Mouse (Mus musculus) T-helper 1 cell (primary cell): Measurements from ENCODE around the gene Adcy4.

Source experiments
- in situ Hi-C: fragments of 300-600 bp; cut with MboI, MseI; formaldehyde crosslinking; loops from one replicate; pipeline ENCODE4 v1.15.1; 2025; ENCODE audit warnings: high pct_unique_total_duplicates

Gene Adcy4

DNA sequence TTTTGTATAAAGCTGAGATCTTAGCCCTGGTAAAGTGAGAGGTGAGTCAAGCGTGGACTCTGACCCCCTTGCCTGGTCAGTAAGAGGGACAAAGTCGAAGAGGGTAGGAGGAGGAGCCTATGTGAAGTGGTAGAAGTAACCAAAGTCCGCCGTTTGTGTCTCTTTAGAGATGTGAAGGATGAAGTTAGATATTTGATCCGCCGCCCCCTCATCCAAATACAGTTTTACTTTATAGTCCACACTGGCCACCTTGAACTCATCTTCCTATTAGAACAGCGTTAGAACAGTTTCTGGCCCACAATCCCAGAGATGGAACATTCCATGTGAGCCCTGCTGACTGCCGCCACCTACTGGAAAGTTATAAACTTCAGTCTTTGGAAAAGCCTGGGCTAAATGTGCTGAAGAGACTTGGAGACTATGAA lies 25.5 kb downstream of the Adcy4 start, which contains the start of gene Cideb:
Gene Cideb (minus strand): TSS at position 96 of the 422 bp plus-strand sequence.
- in situ Hi-C loops, result no loop called here

DNA sequence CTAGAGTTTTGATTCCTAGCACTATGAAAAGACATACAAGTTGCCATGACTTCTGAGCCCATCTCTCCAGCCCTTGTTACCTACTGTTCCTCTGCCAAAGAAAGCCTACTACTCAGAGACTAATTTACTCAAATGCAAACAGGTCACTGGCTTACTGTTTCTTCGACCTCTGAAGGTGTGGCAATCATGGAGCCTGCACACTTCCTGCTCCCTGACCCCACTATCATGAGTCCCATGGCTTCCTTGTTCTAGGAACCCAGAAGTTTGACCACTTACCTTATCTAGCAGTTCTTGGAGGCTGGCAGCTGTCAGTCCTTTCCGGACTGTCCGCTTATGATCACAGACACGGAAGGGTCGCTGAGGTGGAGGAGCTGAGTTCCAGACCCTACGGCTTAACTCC lies 26.3 kb downstream of the Adcy4 start:
- in situ Hi-C loops, result no loop called here

DNA sequence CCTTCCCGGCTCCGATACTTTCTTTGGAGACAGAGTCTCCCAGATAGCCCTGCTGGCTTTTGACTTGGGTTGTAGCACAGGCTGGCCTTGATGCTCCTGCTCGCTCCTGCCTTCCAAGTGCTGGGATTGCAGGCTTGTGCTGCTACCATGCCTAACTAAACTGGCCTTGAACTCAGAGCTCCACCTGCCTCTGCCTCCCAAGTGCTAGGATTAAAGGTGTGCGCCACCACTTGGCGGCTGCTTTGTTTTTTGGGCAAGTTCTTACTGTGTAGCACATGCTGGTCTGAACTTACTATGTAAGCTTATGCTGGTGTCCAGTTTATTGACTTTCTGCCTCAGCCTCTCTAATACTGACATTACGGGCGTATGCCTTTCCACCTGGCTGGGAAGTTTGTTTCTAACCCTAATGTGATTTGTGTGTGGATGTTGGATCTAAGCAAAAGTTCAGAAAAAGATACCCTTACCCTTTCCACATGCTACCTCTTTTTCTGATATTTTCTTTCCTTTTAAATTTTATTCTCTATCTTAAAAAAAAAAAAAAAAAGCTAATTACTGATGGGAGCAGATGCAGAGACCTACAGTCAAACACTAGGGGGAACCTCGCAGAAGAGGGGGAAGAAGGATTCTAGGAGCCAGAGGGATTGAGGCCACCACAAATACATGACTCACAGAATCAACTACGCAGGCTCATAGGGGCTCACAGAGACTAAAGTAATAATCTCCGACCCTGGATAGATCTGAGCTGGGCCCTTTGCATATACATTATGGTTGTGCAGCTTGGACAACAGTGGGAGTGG lies 36.6 kb downstream of the Adcy4 start:
- in situ Hi-C loops, result no loop called here

- in situ Hi-C loops, result no loop called here
Observed at GRCm38 (mm10) chr14:55745861-55746237, 38.0 kb downstream of the Adcy4 start.

- in situ Hi-C loops, result no loop called here
Observed at GRCm38 (mm10) chr14:55745180-55745860, 38.6 kb downstream of the Adcy4 start, which contains the start of the genes Dhrs1 and Nop9. Dhrs1 (minus strand) TSS chr14:55745690. Nop9 (plus strand) TSS chr14:55745693.

- in situ Hi-C loops, result loop anchor here (5.0 kb wide), 1 partner anchor 61 kb away; the partner anchor contains the start of gene Tinf2
Observed at GRCm38 (mm10) chr14:55743711-55744110, 40.2 kb downstream of the Adcy4 start.

- in situ Hi-C loops, result no loop called here
Observed at GRCm38 (mm10) chr14:55737086-55737687, 46.7 kb downstream of the Adcy4 start.

DNA sequence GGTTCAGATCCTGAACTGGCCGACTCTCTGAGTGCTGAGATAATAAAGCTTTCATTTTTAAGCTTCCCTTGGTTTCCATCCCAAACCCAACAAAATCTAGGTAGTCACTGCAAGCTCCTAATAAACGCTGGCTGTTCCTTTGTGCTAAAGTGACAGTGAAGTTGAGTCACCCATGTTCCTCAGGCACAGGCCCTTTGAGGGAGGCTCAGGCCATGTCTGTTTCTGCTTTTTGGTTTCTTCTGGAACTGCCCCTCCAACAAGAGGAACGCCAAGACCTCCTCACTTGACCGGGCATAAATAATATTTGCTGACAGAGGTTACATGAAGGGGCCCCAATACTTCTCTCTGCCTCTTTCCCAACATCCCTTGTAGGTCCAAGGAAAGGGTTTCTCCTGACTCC lies 48.1 kb downstream of the Adcy4 start:
- in situ Hi-C loops, result no loop called here

DNA sequence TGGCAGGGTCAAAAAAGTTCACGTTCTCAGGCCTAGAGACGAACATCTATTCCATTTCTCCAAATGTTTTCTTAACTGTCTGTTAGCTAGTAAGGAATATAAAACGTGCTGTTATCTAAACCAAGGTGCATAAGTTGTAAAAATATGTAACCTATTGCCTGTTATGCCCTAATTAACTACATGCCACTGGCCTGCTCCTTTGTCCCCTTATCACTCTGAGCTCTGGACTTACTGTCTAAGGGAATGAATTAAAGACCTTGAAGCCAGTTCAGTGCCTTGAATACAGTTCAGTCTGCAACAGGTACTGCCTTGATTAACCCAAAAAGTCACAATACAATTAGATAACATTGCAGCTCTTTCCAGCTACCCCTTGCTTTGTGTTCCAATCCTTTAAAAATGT lies 48.6 kb downstream of the Adcy4 start:
- in situ Hi-C loops, result no loop called here

GRCm38 (mm10) chr14:55734869-55735268 lies 49.0 kb downstream of the Adcy4 start:
- in situ Hi-C loops, result no loop called here

DNA sequence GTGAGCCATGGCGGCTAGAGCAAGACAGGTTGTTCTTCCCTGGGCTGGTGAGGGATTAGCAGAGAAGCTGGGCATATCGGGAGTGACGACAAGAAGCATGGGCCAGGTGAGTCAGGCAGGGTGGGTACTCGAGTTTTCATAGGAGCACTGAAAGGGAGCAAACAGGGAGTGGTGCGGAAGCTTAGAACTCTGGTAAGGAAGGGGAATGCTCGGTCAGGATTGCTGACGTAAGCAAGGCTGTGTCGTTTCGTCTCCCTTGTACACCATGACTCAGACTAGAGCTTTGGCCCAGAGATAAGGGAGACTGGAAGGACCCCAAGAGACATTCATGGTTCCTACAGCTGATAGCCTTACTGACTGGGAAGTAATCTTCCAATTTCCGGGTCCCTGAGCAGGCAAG lies 50.0 kb downstream of the Adcy4 start:
- in situ Hi-C loops, result no loop called here

DNA sequence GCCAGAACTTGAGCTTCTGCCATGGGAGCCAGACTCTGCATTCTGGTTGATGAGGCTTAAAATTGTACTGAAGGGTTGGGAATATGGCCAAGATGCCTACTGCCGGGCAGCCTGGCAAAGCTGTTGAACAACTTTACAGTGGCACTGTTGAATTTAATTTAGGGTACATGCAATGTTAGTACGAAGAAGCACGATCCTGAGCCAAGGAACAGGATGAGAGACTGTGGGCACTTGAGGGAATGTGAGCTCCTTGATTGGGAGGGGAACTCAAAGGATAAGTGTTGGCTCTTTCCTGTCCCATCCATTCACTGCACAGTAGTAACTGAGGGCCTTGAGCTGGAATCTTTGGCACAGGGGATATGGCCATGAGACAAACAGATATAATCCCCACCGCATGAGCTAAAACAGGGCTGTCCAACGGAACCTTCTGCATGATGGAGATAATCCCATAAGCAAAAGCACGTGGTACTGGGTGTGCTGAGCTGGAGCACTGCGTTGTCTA lies 53.3 kb downstream of the Adcy4 start:
- in situ Hi-C loops, result no loop called here

DNA sequence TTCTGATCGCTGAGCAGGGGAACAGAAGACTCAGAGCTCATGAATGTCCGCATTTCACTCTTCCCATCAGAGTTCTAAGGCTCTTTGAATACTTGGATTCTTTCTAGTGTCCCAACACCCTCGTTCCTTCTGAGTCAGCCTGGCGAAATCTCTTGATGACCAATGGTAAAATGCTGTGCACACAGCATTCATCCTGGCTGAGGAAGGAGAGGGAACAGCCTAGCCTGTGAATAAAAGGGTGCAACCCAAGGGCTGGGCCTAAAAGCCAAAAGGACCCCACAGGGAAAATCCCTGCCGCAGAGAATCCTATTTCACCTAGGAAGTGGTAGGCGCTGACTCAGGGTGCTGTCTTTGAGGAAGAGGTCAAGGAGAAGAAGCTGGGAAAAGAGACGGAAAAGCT lies 53.8 kb downstream of the Adcy4 start:
- in situ Hi-C loops, result no loop called here

GRCm38 (mm10) chr14:55727889-55728685 lies 55.8 kb downstream of the Adcy4 start:
- in situ Hi-C loops, result no loop called here

- in situ Hi-C loops, result no loop called here
Observed at GRCm38 (mm10) chr14:55726261-55726660, 57.6 kb downstream of the Adcy4 start.

DNA sequence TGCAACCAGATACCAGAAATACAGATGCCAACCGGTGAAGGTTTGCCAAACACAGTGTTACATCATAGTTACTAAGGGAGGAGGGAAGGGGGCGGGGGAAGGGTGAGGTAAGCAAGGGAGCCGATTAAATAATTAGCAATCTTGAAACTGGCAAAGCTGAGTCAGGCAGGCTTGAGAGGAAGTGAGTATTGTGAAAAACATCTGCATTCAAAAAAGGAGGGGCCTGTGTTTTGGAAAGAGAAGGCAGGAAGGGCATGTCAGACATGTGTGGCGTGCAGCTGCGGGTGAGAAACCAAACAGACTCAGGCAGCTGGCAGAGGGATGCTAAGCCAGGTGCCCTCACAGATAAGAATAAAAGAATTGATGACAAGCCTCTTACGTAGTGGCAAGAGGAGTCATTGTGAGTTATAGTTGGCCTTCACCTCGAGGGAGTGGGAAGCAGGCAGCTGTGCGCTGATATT lies 59.5 kb downstream of the Adcy4 start:
- in situ Hi-C loops, result loop anchor here (25.0 kb wide), 1 partner anchor 838 kb away; no protein-coding TSS in a partner anchor

GRCm38 (mm10) chr14:55723433-55723832 lies 60.5 kb downstream of the Adcy4 start:
- in situ Hi-C loops, result loop anchor here (25.0 kb wide), 1 partner anchor 839 kb away; no protein-coding TSS in a partner anchor

DNA sequence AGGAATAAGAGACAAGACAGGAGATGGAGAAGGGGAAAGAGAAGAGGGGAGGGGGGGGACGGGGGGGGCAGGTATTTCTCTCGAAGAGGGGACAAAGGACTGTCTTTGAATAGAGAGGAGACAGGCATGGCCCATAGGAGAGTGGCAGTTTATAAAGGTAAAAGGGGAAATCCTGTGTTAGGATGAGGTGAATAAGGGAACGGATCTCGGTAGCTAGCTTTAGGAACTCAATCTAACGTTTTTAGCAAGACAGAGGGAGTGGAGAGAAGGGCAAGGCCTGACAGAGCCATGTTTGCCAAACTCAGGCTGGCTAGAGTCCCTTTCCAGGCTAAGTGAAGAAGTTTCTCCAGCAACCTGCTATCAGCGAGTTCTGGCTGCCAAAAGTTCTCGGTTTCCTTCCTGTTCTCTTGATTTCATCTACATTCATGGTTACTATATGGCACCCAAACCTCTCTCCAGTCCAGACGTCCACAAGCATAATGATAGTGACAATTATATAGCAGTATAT lies 61.4 kb downstream of the Adcy4 start:
- in situ Hi-C loops, result loop anchor here (25.0 kb wide), 1 partner anchor 840 kb away; no protein-coding TSS in a partner anchor

DNA sequence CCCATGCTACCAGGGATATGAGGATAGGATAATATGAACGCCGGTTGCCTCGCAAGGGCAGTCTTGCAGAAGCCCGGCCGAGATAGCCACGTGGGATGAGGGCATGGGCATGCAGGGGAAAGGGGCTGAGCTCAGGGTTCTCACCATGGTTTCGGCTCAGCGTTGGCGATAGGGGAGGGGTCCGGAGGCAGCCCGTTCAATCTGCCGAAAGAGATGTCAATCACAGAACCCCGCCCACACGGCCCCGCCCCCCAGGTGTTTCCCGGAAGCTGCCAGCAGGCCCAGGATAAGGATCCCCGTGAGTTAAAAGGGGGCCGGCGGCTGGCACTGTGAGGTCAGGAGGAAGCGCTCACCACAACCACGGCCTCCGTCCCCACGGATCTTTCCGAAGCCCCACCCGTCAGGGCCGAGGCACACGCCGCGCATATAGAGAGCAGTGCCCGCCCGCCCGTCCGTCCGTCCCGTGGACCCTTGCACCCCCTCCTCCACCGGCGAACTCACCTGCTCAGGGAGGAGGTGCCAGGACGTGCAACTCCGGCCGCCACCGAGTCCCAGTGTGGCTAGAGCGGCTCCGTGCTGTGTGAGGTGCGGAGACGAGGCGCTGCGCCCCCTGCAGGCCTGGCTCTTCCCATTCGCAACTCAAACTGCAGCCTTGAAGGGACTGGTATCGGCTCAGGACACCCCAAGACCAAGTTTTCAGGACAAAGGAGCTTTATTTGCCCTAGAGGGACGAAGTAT lies 62.0 kb downstream of the Adcy4 start, which contains the start of gene Rabggta:
Gene Rabggta (minus strand): TSS at position 564 of the 738 bp plus-strand sequence.
- in situ Hi-C loops, result loop anchor here (25.0 kb wide), 1 partner anchor 840 kb away; no protein-coding TSS in a partner anchor

GRCm38 (mm10) chr14:55721076-55721475 lies 62.8 kb downstream of the Adcy4 start:
- in situ Hi-C loops, result loop anchor here (25.0 kb wide), 1 partner anchor 841 kb away; no protein-coding TSS in a partner anchor
